Mouse (Mus musculus) midbrain, embryonic 14.5 days (tissue): ENCODE data around the gene Trmt5. TPM values are rescaled to one million over a fixed set of nuclear protein-coding genes. Genes with fewer than 3 reads are reported as not detected.

Source experiments
- ATAC-seq: fragments of 200-750 bp; cut with Nextera tagmentation; 2 replicates; pipeline ENCODE4 v1.8.0; 2017; ENCODE audit warnings: moderate number of reproducible peaks, moderate library complexity; ENCODE audit not compliant: low FRiP score, low TSS enrichment
- DNase-seq: peaks from one replicate; pipeline ENCODE4 v3.0.0-alpha.2; 2015
- H3K27ac ChIP-seq: fragments of 300-500 bp; sonication (generic); replicated peaks from 2 replicates; pipeline ENCODE4 v1.5.1; 2014; ENCODE audit warnings: mild to moderate bottlenecking, low read depth, low read length, moderate library complexity
- H3K27me3 ChIP-seq: fragments of 300-500 bp; sonication (generic); 2 replicates; pipeline ENCODE4 v1.6.1; 2014; ENCODE audit warnings: low read length, control low read depth, mixed read lengths; ENCODE audit not compliant: control insufficient read depth, insufficient read depth
- H3K36me3 ChIP-seq: fragments of 300-500 bp; sonication (generic); 2 replicates; pipeline ENCODE4 v1.6.1; 2014; ENCODE audit warnings: low read length, control low read depth; ENCODE audit not compliant: control insufficient read depth, insufficient read depth
- H3K4me1 ChIP-seq: fragments of 300-500 bp; sonication (generic); 2 replicates; pipeline ENCODE4 v1.6.1; 2014; ENCODE audit warnings: mild to moderate bottlenecking, antibody characterized with exemption, low read length, control low read depth; ENCODE audit not compliant: control insufficient read depth, insufficient read depth
- H3K4me2 ChIP-seq: fragments of 300-500 bp; sonication (generic); 2 replicates; pipeline ENCODE4 v1.6.1; 2014; ENCODE audit warnings: mild to moderate bottlenecking, low read length, moderate library complexity
- H3K4me3 ChIP-seq: fragments of 300-500 bp; sonication (generic); replicated peaks from 2 replicates; pipeline ENCODE4 v1.5.1; 2014; ENCODE audit warnings: low read depth, low read length
- H3K9ac ChIP-seq: fragments of 300-500 bp; sonication (generic); replicated peaks from 2 replicates; pipeline ENCODE4 v1.6.1; 2014; ENCODE audit warnings: mild to moderate bottlenecking, low read length, moderate library complexity
- H3K9me3 ChIP-seq: fragments of 300-500 bp; sonication (generic); 2 replicates; pipeline ENCODE4 v1.6.1; 2016; ENCODE audit warnings: low read length, control low read depth, mixed read lengths; ENCODE audit not compliant: control insufficient read depth
- WGBS: fragments of 180-500 bp; shearing (Covaris S2); extraction: QIAGEN DNeasy Blood & Tissue Kit; methylation state at CpG from one replicate; pipeline ENCODE4 v1.1.7; 2014; 5-methylcytosine and 5-hydroxymethylcytosine counted together
- polyA plus RNA-seq: library from polyadenylated mRNA; unstranded; fragments of >200 nt; fragmentation: Nextera tagmentation; extraction: Ambion mirVana; gene quantifications from 2 replicates; pipeline ENCODE4 v1.2.1, GENCODE M21; 2014

Gene Trmt5
- polyA plus RNA-seq, 1 experiment from 2014 or later: 17.2 TPM

DNA sequence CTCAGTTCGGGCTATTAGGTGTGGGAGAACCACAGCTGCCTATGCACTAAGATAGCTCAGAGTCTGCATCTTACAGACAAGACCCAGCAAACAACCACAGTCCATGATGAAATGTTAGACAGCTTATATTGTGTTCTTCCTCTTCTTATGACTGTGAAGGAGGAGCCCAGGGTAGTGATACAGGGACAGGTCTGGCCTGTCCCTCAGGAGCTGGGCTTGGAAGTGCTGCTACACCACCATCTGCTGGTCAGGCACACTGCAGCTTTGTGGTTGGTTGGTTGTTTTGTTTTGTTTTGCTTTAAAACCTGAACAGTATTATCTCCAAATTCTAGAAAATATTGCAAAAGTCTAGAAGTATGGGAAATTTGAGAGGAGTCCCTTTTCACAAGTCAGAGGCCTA, 38.2 kb upstream of the Trmt5 start:
- DNase-seq (peak; percentile 14), ATAC-seq (no peak)
- Histone ChIP-seq H3K27ac (no peak overlapping the region), H3K4me3 (no peak overlapping the region), H3K9ac (no peak overlapping the region), H3K27me3 (no peaks in the 10 kb centered on the region), H3K4me1 (no peaks in the 10 kb centered on the region), H3K36me3 (no peaks in the 10 kb centered on the region), H3K4me2 (no peak overlapping the region), H3K9me3 (no peaks in the 10 kb centered on the region)
- WGBS: 95% methylated on average over 1 of the region's 1 CpGs

DNA sequence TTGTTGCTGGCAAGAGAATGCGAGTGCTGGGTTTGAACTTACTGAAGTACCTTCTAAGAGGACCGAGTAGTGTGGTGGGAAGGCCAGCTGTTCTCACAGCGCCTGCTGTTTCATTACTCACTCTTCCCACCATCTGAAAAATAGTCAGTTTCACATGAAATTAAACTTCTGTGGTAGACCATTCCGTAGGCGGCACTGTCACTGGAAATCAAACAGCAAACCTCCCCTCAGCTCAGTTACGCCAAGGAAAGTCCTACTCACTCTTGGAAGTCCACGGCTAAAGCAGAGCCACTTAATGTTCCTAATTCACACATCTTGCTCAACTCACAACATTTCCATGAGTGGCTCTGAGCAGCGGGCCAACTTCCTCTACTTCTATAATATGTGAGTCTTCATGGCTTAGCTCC, 37.7 kb upstream of the Trmt5 start:
- DNase-seq: no peak
- Histone ChIP-seq H3K9ac (no peak overlapping the region), H3K4me2 (no peak overlapping the region), H3K4me3 (no peak overlapping the region), H3K36me3 (no peaks in the 10 kb centered on the region), H3K27me3 (no peaks in the 10 kb centered on the region), H3K9me3 (no peaks in the 10 kb centered on the region), H3K27ac (no peak overlapping the region), H3K4me1 (no peaks in the 10 kb centered on the region)
- no peak for ATAC-seq
- WGBS: 96% methylated on average over 8 of the region's 8 CpGs

GRCm38 (mm10) chr12:73317706-73318686, 31.5 kb upstream of the Trmt5 start:
- 94% methylated on average over 7 of the region's 7 CpGs for WGBS
- Histone ChIP-seq H3K9me3 (no peaks in the 10 kb centered on the region), H3K27me3 (no peaks in the 10 kb centered on the region), H3K4me1 (no peaks in the 10 kb centered on the region), H3K4me3 (no peak overlapping the region), H3K36me3 (no peaks in the 10 kb centered on the region; the same call in 1 of the 2 replicates), H3K4me2 (no peak overlapping the region), H3K27ac (no peak overlapping the region), H3K9ac (no peak overlapping the region)
- DNase-seq (no peak), ATAC-seq (no peak)

- DNase-seq (no peak), ATAC-seq (no peak)
- Histone ChIP-seq H3K4me1 (no peaks in the 10 kb centered on the region), H3K9ac (no peak overlapping the region), H3K4me2 (no peak overlapping the region), H3K36me3 (peaks cover 8% of the 10 kb centered on the region), H3K27ac (no peak overlapping the region), H3K4me3 (no peak overlapping the region), H3K27me3 (no peaks in the 10 kb centered on the region), H3K9me3 (no peaks in the 10 kb centered on the region)
- 94% methylated on average over 2 of the region's 2 CpGs for WGBS
These were observed 22.2 kb upstream of the Trmt5 start for GRCm38 (mm10) chr12:73308711-73309110.

DNA sequence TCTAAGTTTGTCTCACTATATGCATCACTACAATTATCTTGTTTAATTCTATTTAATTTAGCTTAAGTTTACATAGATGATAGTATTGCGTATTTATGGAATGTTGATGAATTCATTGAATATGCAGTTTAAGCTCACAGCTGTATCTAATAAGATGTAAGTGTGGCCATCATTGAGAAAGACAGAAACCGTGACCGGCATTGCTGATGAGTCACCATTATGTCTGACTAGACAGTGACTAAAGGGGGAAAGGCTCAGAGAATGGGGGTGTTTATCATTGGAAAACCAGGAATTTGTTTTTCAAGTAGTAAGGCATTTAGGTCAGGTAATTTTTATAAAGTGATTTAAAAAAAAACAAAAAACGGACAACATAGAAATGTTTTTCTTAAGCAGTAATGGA, 21.2 kb upstream of the Trmt5 start:
- H3K27ac ChIP-seq: no peak overlapping the region
- H3K36me3 ChIP-seq: peaks cover 8% of the 10 kb centered on the region
- no peak overlapping the region for H3K4me2 ChIP-seq
- H3K4me3 ChIP-seq: no peak overlapping the region
- H3K9me3 ChIP-seq: no peaks in the 10 kb centered on the region
- H3K4me1 ChIP-seq: no peaks in the 10 kb centered on the region
- H3K9ac ChIP-seq: no peak overlapping the region
- DNase-seq: no peak
- 94% methylated on average over 4 of the region's 4 CpGs for WGBS
- H3K27me3 ChIP-seq: no peaks in the 10 kb centered on the region
- no peak for ATAC-seq

DNA sequence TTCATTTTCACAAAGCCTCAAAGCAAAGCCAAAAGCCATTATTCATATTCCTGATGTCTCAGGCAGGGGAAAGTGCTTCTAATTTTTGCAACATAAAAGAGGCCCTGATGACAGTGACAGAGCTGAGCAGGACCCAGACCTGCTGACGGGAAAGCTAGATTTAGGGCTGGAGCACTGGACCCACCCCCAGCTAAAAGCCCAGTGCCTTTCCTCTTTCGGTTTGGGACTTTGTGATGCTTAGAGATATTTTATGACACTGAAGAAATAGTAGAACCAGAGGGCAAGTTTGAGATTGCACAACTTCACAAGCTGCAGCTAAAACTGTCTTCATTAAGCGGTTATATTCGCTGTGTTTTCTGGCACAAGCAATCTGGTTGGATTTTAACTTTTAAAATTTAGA, 18.1 kb upstream of the Trmt5 start:
- Histone ChIP-seq H3K4me3 (no peak overlapping the region), H3K36me3 (peaks cover 10% of the 10 kb centered on the region; the same call in 1 of the 2 replicates), H3K4me2 (no peak overlapping the region), H3K9ac (no peak overlapping the region), H3K4me1 (no peaks in the 10 kb centered on the region), H3K9me3 (no peaks in the 10 kb centered on the region), H3K27ac (no peak overlapping the region), H3K27me3 (no peaks in the 10 kb centered on the region)
- 93% methylated on average over 4 of the region's 4 CpGs for WGBS
- DNase-seq (no peak), ATAC-seq (no peak)

DNA sequence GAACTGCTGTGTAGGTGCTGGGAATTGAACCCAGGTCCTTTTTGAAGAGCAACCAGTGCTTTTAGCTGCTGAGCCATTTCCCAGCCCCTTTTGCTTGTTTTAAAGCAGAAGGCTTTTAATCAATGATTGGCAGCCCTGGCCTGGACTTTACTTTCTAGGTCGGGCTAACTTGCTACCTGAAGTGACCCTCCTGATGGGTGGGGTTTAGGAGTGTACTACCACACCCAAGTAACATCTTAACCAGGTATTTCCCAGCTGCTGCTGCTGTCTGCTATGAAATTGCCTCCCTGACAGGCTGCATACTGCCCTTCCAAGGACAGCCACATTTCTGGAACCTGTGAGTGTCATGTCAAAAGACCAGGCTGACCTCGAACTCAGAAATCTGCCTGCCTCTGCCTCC, 14.0 kb upstream of the Trmt5 start:
- Histone ChIP-seq H3K4me1 (no peaks in the 10 kb centered on the region), H3K4me2 (no peak overlapping the region), H3K9ac (no peak overlapping the region), H3K4me3 (no peak overlapping the region), H3K36me3 (peaks cover 12% of the 10 kb centered on the region; the same call in 1 of the 2 replicates), H3K27ac (no peak overlapping the region), H3K27me3 (no peaks in the 10 kb centered on the region), H3K9me3 (no peaks in the 10 kb centered on the region)
- ATAC-seq (no peak), DNase-seq (no peak)
- WGBS: 92% methylated on average over 2 of the region's 2 CpGs

- Histone ChIP-seq H3K9me3 (no peaks in the 10 kb centered on the region), H3K4me2 (no peak overlapping the region), H3K27ac (no peak overlapping the region), H3K4me3 (no peak overlapping the region), H3K36me3 (peaks cover 22% of the 10 kb centered on the region), H3K4me1 (no peaks in the 10 kb centered on the region), H3K9ac (no peak overlapping the region), H3K27me3 (no peaks in the 10 kb centered on the region)
- ATAC-seq (no peak), DNase-seq (no peak)
- WGBS: 92% methylated on average over 5 of the region's 5 CpGs
These were observed 12.1 kb upstream of the Trmt5 start for GRCm38 (mm10) chr12:73298621-73299020.
